Mouse (Mus musculus): ENCODE data around the gene Mtfmt. TPM values are rescaled to one million over a fixed set of nuclear protein-coding genes. Genes with fewer than 3 reads are reported as not detected.

Mtfmt gene
- polyA plus RNA-seq, 1 experiment from 2014 or later: 13.2 TPM

DNA sequence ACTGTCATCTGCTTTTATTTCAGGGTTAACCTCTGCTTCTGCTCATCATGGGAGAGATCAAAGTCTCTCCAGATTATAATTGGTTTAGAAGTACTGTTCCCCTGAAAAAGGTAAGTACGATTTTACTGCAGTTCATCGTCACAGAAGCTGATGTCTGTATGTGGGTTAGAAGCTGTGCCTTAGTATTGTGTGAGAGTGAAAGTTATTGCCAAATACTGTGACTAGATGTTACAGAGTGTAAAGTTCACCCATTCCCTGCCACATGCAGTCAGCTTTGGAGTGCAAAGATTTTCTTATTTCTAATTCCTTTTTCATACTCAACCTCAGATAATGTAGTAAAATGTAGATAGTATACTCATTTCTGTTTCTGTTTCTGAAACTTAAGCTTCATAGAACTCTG is 29.7 kb downstream of the Mtfmt start:
- Histone ChIP-seq H3K4me2 (no peak overlapping the region), H3K4me3 (no peak overlapping the region), H3K4me1 (replicated peaks) (peaks cover 16% of the 10 kb centered on the region), H3K9ac (no peak overlapping the region), H3K9me3 (replicated peaks) (no peaks in the 10 kb centered on the region), H3K27ac (no peak overlapping the region), H3K36me3 (peaks cover 24% of the 10 kb centered on the region), H3K27me3 (no peaks in the 10 kb centered on the region)
- WGBS: 95% methylated on average over 2 of the region's 2 CpGs
- no peak for ATAC-seq (replicated peaks; ENCODE audit: insufficient number of reproducible peaks, insufficient read depth, low FRiP score, low read depth)

DNA sequence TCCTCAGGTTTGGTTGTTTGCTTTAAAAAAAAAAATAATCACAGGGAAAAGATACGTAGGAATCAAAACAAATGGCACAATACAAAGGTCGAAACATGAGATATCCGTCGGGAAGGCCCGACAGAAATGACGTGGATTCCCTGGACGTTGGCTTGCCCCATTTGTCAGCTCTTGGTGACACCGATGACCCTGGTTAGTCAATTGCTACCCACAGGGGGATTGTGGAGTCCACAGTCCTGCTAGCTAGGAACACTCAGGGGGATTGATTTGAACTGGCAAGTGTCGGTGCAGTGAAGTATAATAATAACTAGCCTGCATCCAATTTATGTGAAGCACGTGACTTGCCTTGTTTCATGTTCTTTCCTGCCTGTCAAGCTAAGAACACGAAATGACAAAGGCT is 32.1 kb downstream of the Mtfmt start:
- Histone ChIP-seq H3K9ac (no peak overlapping the region), H3K27ac (no peak overlapping the region), H3K9me3 (replicated peaks) (no peaks in the 10 kb centered on the region), H3K4me3 (no peak overlapping the region), H3K4me2 (no peak overlapping the region), H3K27me3 (no peaks in the 10 kb centered on the region), H3K4me1 (replicated peaks) (peaks cover 3% of the 10 kb centered on the region), H3K36me3 (peaks cover 37% of the 10 kb centered on the region)
- 61% methylated on average over 11 of the region's 11 CpGs for WGBS
- no peak for ATAC-seq (replicated peaks; ENCODE audit: insufficient number of reproducible peaks, insufficient read depth, low FRiP score, low read depth)

DNA sequence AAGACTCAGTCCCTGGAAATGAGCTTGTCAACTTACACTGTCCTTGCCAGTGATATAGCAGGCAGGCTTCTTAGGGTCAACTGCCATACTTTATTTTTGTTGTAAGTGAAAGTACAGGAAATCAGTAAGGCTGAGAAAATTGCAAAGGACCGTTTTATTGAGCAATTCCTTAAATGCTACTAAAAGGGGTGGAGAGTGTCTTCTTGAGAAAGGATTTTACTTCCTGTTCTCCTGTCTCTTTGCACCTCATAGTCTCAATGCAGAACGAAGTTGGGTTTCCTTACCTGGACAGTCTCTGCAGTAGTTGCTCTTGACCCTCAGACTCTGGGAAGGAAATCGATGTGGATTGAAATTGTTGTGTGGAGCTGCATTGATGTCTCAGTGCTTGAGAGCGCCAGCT is 37.2 kb downstream of the Mtfmt start:
- no peak overlapping the region for H3K9ac ChIP-seq
- H3K9me3 ChIP-seq (replicated peaks): no peaks in the 10 kb centered on the region
- WGBS: 84% methylated on average over 4 of the region's 4 CpGs
- H3K27me3 ChIP-seq: no peaks in the 10 kb centered on the region
- ATAC-seq (replicated peaks; ENCODE audit: insufficient number of reproducible peaks, insufficient read depth, low FRiP score, low read depth): no peak
- no peak overlapping the region for H3K4me2 ChIP-seq
- no peak overlapping the region for H3K4me3 ChIP-seq
- H3K36me3 ChIP-seq: peaks cover 49% of the 10 kb centered on the region
- H3K4me1 ChIP-seq (replicated peaks): no peaks in the 10 kb centered on the region
- H3K27ac ChIP-seq: no peak overlapping the region

DNA sequence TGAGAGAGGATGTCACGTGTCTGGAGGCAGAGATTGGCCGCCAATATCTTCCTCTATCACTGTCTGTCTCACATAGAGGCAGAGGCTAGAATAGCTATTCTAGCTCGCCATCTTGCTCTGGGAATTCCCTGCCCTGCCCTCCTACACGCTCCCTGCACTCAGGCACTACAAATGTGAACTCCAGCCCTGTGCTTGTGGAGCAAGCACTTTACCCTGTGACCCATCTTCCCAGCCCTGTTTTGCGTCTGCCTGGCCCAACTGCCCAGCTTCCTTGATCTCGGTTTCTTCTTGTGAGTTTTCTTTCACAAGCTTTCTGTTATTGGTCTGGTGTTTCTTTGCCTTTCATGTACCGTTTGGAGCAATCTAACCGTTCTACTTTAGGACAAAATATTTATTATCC is 43.6 kb downstream of the Mtfmt start:
- no peak for ATAC-seq (replicated peaks; ENCODE audit: insufficient number of reproducible peaks, insufficient read depth, low FRiP score, low read depth)
- Histone ChIP-seq H3K9ac (no peak overlapping the region), H3K27ac (no peak overlapping the region), H3K9me3 (replicated peaks) (no peaks in the 10 kb centered on the region), H3K4me1 (replicated peaks) (no peaks in the 10 kb centered on the region), H3K4me2 (no peak overlapping the region), H3K36me3 (peaks cover 64% of the 10 kb centered on the region), H3K4me3 (no peak overlapping the region), H3K27me3 (no peaks in the 10 kb centered on the region)
- 82% methylated on average over 8 of the region's 8 CpGs for WGBS

DNA sequence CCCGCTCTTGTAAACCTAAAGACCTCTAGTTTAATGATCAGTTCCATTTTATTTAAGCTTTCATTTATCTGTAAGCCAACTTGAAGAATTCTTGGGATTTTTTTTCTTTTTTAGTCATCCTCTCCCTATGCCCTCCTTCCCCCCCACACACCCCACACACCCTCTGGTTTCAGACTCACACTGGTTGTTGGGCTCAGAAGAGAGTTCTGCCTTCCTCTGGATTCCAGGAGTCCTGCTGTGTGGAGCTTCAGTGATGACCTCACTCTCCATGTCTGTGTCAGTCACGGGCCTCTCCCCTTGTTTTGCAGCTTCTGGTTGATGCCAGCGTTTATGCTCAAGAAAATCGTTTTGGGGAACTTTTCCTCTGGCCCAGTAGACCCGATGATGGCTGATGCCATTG is 44.5 kb downstream of the Mtfmt start:
- no peaks in the 10 kb centered on the region for H3K27me3 ChIP-seq
- H3K4me3 ChIP-seq: no peak overlapping the region
- H3K9me3 ChIP-seq (replicated peaks): no peaks in the 10 kb centered on the region
- no peaks in the 10 kb centered on the region for H3K4me1 ChIP-seq (replicated peaks)
- H3K9ac ChIP-seq: no peak overlapping the region
- H3K36me3 ChIP-seq: peaks cover 69% of the 10 kb centered on the region
- 86% methylated on average over 5 of the region's 5 CpGs for WGBS
- H3K4me2 ChIP-seq: no peak overlapping the region
- no peak overlapping the region for H3K27ac ChIP-seq
- ATAC-seq (replicated peaks; ENCODE audit: insufficient number of reproducible peaks, insufficient read depth, low FRiP score, low read depth): no peak

DNA sequence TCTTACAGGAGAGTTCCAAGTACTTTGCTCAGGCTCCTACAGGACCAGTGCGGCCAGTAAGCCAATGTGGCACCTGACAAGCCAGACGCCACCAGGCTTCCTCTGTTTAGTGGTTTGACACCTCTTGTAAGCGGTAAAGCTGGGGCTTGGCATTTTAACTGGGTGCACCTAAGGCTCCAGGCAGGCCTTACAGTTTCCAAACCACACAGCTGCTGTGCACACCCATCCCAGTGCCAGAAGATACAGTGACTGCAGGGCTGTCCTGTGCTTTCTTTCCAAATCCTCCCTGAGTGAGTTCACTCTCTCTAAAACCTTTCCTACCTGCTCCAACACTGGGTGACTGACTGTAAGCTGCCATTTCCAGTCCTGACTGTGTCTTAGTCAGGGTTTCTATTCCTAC is 55.9 kb downstream of the Mtfmt start:
- Histone ChIP-seq H3K4me2 (no peak overlapping the region), H3K4me3 (no peak overlapping the region), H3K9ac (no peak overlapping the region), H3K27ac (no peak overlapping the region), H3K4me1 (replicated peaks) (no peaks in the 10 kb centered on the region), H3K36me3 (peaks cover 17% of the 10 kb centered on the region), H3K9me3 (replicated peaks) (no peaks in the 10 kb centered on the region), H3K27me3 (no peaks in the 10 kb centered on the region)
- 83% methylated on average over 3 of the region's 3 CpGs for WGBS
- ATAC-seq (replicated peaks; ENCODE audit: insufficient number of reproducible peaks, insufficient read depth, low FRiP score, low read depth): no peak

DNA sequence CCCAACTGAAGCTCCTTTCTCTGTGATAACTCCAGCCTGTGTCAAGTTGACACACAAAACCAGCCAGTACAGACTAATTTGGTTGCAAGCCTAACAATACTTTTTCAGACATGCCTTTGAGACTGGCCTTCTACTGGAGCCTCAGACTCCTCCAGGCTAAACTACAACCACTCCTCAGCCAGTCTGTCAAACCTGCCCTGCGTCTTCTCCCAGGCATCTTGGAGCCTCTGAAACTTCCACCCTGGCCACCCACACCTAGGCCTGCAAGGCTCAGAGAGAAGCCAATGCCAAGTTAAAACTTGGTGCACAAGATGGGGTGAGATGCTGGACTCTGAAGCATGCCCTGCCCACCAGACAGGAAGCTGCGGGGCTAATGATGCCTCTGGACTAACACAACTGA is 56.8 kb downstream of the Mtfmt start:
- no peak for ATAC-seq (replicated peaks; ENCODE audit: insufficient number of reproducible peaks, insufficient read depth, low FRiP score, low read depth)
- WGBS: 89% methylated on average over 2 of the region's 2 CpGs
- H3K36me3 ChIP-seq: peaks cover 11% of the 10 kb centered on the region; the same call in 1 of the 2 replicates
- no peak overlapping the region for H3K4me3 ChIP-seq
- no peak overlapping the region for H3K27ac ChIP-seq
- no peak overlapping the region for H3K4me2 ChIP-seq
- no peaks in the 10 kb centered on the region for H3K9me3 ChIP-seq (replicated peaks)
- no peaks in the 10 kb centered on the region for H3K4me1 ChIP-seq (replicated peaks)
- H3K9ac ChIP-seq: no peak overlapping the region
- H3K27me3 ChIP-seq: no peaks in the 10 kb centered on the region

DNA sequence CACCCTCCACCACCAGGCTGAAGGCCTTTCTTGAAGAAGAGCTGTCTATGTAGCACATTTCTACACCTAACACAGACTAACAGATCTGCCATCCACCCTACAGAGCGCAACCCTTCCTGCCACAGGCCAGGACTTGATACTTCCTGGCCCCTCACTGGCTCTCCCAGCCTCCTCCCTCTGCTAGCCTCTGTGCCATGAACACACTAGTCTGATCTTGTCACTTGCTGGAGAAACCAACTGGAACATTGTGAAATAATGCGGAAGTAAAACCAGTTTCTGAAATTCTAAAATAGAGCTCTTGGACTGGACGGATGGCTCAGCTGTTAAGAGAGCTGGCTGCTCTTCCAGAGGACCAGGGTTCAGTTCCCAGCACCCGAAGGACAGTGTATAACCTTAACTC is 57.3 kb downstream of the Mtfmt start:
- H3K9me3 ChIP-seq (replicated peaks): no peaks in the 10 kb centered on the region
- H3K4me2 ChIP-seq: no peak overlapping the region
- H3K27me3 ChIP-seq: no peaks in the 10 kb centered on the region
- no peaks in the 10 kb centered on the region for H3K4me1 ChIP-seq (replicated peaks)
- no peak for ATAC-seq (replicated peaks; ENCODE audit: insufficient number of reproducible peaks, insufficient read depth, low FRiP score, low read depth)
- 88% methylated on average over 4 of the region's 4 CpGs for WGBS
- H3K4me3 ChIP-seq: no peak overlapping the region
- H3K9ac ChIP-seq: no peak overlapping the region
- no peak overlapping the region for H3K27ac ChIP-seq
- H3K36me3 ChIP-seq: peaks cover 6% of the 10 kb centered on the region; the same call in 1 of the 2 replicates

DNA sequence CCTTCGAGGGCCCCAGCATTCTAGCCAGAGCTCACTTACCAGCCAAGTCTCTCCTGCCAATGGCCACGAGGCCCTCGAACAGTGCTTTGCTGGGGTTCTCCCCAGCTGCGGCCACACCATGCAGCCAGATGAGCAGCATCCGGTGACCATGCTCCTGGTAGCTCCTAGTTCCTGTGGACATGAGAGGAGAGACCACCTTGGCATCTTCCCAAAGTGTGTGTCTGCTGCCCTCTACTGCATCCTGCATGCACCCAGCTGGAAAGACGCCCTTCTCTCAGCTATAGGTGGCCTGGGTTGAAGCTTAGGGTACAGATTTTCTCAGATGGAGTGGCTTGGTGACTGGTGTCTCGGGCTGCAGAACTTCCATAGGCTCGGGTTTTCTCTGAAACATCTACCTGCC is 66.6 kb downstream of the Mtfmt start:
- 38% methylated on average over 8 of the region's 8 CpGs for WGBS

More for the DNA sequence above, 66.6 kb downstream of the Mtfmt start:
- H3K4me2 ChIP-seq: no peak overlapping the region
- no peak overlapping the region for H3K27ac ChIP-seq
- no peak for ATAC-seq (replicated peaks; ENCODE audit: insufficient number of reproducible peaks, insufficient read depth, low FRiP score, low read depth)
- no peaks in the 10 kb centered on the region for H3K9me3 ChIP-seq (replicated peaks)
- no peak overlapping the region for H3K9ac ChIP-seq
- H3K36me3 ChIP-seq: no peaks in the 10 kb centered on the region
- H3K4me3 ChIP-seq: no peak overlapping the region
- no peaks in the 10 kb centered on the region for H3K4me1 ChIP-seq (replicated peaks)
- H3K27me3 ChIP-seq: no peaks in the 10 kb centered on the region

Other genes with a start within 250 kb of the Mtfmt start
- 5.3 and 5.8 TPM in 2 replicates for gene Parp16, start 240.4 kb upstream of the Mtfmt start, polyA plus RNA-seq (2015; fragmentation: Nextera tagmentation; extraction: Ambion mirVana)
- gene Cilp, start 170.6 kb upstream of the Mtfmt start, polyA plus RNA-seq (2015; fragmentation: Nextera tagmentation; extraction: Ambion mirVana): 0.03 and 0.04 TPM in 2 replicates
- 44.4 and 46.4 TPM in 2 replicates for gene Clpx, start 141.5 kb upstream of the Mtfmt start, polyA plus RNA-seq (2015; fragmentation: Nextera tagmentation; extraction: Ambion mirVana)
- 5.8 and 7.1 TPM in 2 replicates for gene Pdcd7, start 89.7 kb upstream of the Mtfmt start, polyA plus RNA-seq (2015; fragmentation: Nextera tagmentation; extraction: Ambion mirVana)
- 0.09 and 0.19 TPM in 2 replicates for gene Ubap1l, start 74.7 kb upstream of the Mtfmt start, polyA plus RNA-seq (2015; fragmentation: Nextera tagmentation; extraction: Ambion mirVana)
- 1.00 and 1.7 TPM in 2 replicates for gene Kbtbd13, start 44.1 kb upstream of the Mtfmt start, polyA plus RNA-seq (2015; fragmentation: Nextera tagmentation; extraction: Ambion mirVana)
- 7.6 and 8.9 TPM in 2 replicates for gene Rasl12, start 37.3 kb upstream of the Mtfmt start, polyA plus RNA-seq (2015; fragmentation: Nextera tagmentation; extraction: Ambion mirVana)
- gene Slc51b, start 12.8 kb upstream of the Mtfmt start, polyA plus RNA-seq (2015; fragmentation: Nextera tagmentation; extraction: Ambion mirVana): not detected in 2 replicates
- gene Spg21, start 25.2 kb downstream of the Mtfmt start, polyA plus RNA-seq (2015; fragmentation: Nextera tagmentation; extraction: Ambion mirVana): 52.9 and 62.7 TPM in 2 replicates
- gene Ankdd1a, start 84.4 kb downstream of the Mtfmt start, polyA plus RNA-seq (2015; fragmentation: Nextera tagmentation; extraction: Ambion mirVana): not detected in 2 replicates
- gene Plekho2, start 144.3 kb downstream of the Mtfmt start, polyA plus RNA-seq (2015; fragmentation: Nextera tagmentation; extraction: Ambion mirVana): 9.8 and 14.8 TPM in 2 replicates
- 9.8 and 12.8 TPM in 2 replicates for gene Pif1, start 151.4 kb downstream of the Mtfmt start, polyA plus RNA-seq (2015; fragmentation: Nextera tagmentation; extraction: Ambion mirVana)
- gene Rbpms2, start 193.9 kb downstream of the Mtfmt start, polyA plus RNA-seq (2015; fragmentation: Nextera tagmentation; extraction: Ambion mirVana): 90.2 and 98.2 TPM in 2 replicates
- 258 and 293 TPM in 2 replicates for gene Oaz2, start 232.2 kb downstream of the Mtfmt start, polyA plus RNA-seq (2015; fragmentation: Nextera tagmentation; extraction: Ambion mirVana)

Measured in heart, embryonic 15.5 days (tissue).